In the genomic region with DNA sequence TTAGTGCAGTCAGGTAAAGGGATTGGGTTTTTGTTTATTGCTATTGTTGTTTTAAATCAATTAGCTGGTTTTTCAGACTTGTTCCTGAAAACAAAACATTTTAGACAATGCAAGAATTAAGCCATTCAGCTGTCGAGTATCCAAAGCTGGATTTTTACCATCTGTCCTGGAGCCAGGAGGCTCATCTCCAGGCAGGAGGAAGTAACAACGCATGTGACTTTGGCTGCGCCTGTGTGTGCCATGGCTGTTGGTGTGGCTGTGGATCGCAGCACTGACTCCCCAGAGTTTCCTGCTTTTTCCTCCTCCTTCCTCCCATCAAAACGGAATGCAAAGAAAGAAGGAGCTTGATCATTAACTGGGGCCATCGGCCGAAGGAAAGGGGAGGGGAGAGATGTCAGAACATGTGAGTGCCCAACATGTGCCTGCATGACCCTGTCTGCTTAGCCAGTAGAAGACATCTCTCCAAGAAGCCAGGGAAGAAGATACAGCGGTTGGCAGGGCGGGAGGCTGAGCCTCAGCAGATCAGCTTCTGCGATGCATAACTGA, we compare ENCODE assay signal across 14 mouse cellular contexts.
A peak's percentile ranks its signal among the peaks of the same experiment; 100 is the strongest.
DNase-seq lines count a peak whose midpoint lies in the region; ATAC-seq and TF ChIP-seq lines count a peak whose summit lies in the region.
"Had no signal": no experiment of that assay in that cellular context is flagged by ENCODE, and none has a peak within 500 bp of the region (broad histone marks: within the 10 kb centered on the region; RNA-seq: fewer than 3 reads in every experiment).

No protein-coding gene starts in this region.

- peak; percentile 58 for DNase-seq in kidney, adult 2 months
- no peak for DNase-seq in kidney, adult 8-10 months
- DNase-seq in adipocyte (ENCODE audit: low spot score), result peak; percentile 28
- DNase-seq in cerebellum, adult 18-20 months, result peak; percentile 72 to 77
- peak; percentile 65 to 69 for DNase-seq in cerebellum, postnatal 36 days
- DNase-seq in frontal cortex, postnatal 36 days (ENCODE audit: low spot score in 2 of 2), result no peak
- DNase-seq: adrenal gland, postnatal 36 days; liver, embryonic 13.5 days; retina, postnatal 1 day had no signal

- no peak overlapping the region for H3K9ac ChIP-seq in intestine, embryonic 16.5 days (ENCODE audit: low read depth, low read length)
- H3K9ac ChIP-seq: forebrain, embryonic 13.5 days; heart, embryonic 13.5 days; liver, embryonic 13.5 days; midbrain, embryonic 15.5 days had no signal

- ATAC-seq in intestine, embryonic 16.5 days, result no peak

- no peak for TF ChIP-seq CTCF in kidney, adult 2 months (conservative IDR thresholded peaks at IDR 0.05; ENCODE audit: insufficient read depth, insufficient read length, low read depth, low read length)

- H3K4me3 ChIP-seq in kidney, adult 2 months (ENCODE audit: insufficient read depth, low read depth, low read length), result no peak overlapping the region
- H3K4me3 ChIP-seq in intestine, embryonic 16.5 days (ENCODE audit: low read length), result no peak overlapping the region
- H3K4me3 ChIP-seq: forebrain, embryonic 13.5 days; heart, embryonic 13.5 days; liver, embryonic 13.5 days; midbrain, embryonic 15.5 days had no signal

- H3K9me3 ChIP-seq in intestine, embryonic 16.5 days (ENCODE audit: control insufficient read depth, low read length), result no peaks in the 10 kb centered on the region
- H3K9me3 ChIP-seq: forebrain, embryonic 13.5 days; heart, embryonic 13.5 days; liver, embryonic 13.5 days; midbrain, embryonic 15.5 days had no signal

- no peak overlapping the region for H3K4me2 ChIP-seq in intestine, embryonic 16.5 days (ENCODE audit: low read depth, low read length)
- H3K4me2 ChIP-seq: forebrain, embryonic 13.5 days; heart, embryonic 13.5 days; liver, embryonic 13.5 days; midbrain, embryonic 15.5 days had no signal

- no peak overlapping the region for H3K27ac ChIP-seq in kidney, adult 2 months (ENCODE audit: insufficient read depth, low read depth, low read length)
- H3K27ac ChIP-seq in intestine, embryonic 16.5 days (ENCODE audit: low read length), result no peak overlapping the region
- H3K27ac ChIP-seq: forebrain, embryonic 13.5 days; kidney, postnatal 0 days; liver, embryonic 13.5 days; midbrain, embryonic 15.5 days had no signal

- H3K27me3 ChIP-seq in kidney, adult 2 months (replicated peaks; ENCODE audit: control insufficient read depth, insufficient read depth, low read length), result no peaks in the 10 kb centered on the region
- H3K27me3 ChIP-seq in intestine, embryonic 16.5 days (replicated peaks; ENCODE audit: control insufficient read depth, insufficient read depth, low read length), result no peaks in the 10 kb centered on the region

- 39% methylated on average over 10 of the region's 10 CpGs for WGBS in kidney, adult 2 months
- WGBS in intestine, embryonic 16.5 days, result 53% methylated on average over 10 of the region's 10 CpGs

- no peak for TF ChIP-seq POLR2A in kidney, adult 2 months (IDR thresholded peaks at IDR 0.05; ENCODE audit: low read depth, low read length)

- H3K4me1 ChIP-seq in kidney, adult 2 months (ENCODE audit: control insufficient read depth, insufficient read depth, low read length), result peaks cover 7% of the 10 kb centered on the region; the same call in 1 of the 2 replicates
- 0 out of 2 replicates have a peak, but pooled peaks cover 4% of the 10 kb centered on the region for H3K4me1 ChIP-seq in intestine, embryonic 16.5 days (ENCODE audit: control insufficient read depth, insufficient read depth, low read length)

- no peaks in the 10 kb centered on the region for H3K36me3 ChIP-seq in kidney, adult 2 months (ENCODE audit: control insufficient read depth, insufficient read depth, low read length)
- no peaks in the 10 kb centered on the region for H3K36me3 ChIP-seq in intestine, embryonic 16.5 days (ENCODE audit: control insufficient read depth, insufficient read depth, low read length)
- H3K36me3 ChIP-seq: heart, embryonic 13.5 days; liver, embryonic 13.5 days; midbrain, embryonic 15.5 days had no signal

Comparison
In these comparisons a context has a peak if more than half of its experiments do, and no peak if none do; other contexts are left out.
1. DNase-seq: peak in kidney, adult 2 months (single experiment), adipocyte (single experiment), cerebellum, adult 18-20 months (2 of 2) and cerebellum, postnatal 36 days (2 of 2); none in kidney, adult 8-10 months (0 of 2) and frontal cortex, postnatal 36 days (0 of 2).